In the genomic region with DNA sequence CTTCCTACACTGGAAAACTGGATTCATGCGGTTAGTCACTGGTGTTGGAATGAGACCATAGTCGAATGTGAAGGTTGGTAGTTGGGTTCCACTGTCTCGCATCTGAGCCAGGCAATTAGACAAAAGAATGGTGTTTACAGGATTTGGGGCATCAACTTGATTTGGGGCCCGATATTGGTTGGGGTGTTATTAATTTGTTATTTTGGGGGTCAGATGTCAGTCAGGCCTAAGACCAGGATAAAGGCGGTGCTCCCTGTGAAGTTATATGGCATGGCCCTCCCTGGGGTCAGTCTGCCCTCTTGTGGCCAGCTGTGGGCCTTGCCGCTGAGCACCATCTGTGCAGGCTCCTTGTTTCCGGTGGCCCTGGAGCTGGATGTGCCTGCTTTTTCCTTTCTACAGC, we compare ENCODE assay signal across 8 mouse cellular contexts.
DNase-seq lines count a peak whose midpoint lies in the region; ATAC-seq and TF ChIP-seq lines count a peak whose summit lies in the region.

No protein-coding gene starts in this region.

- no peak overlapping the region for H3ac ChIP-seq in C2C12 (ENCODE audit: control insufficient read depth, insufficient read length, low read depth)

- H3K4me1 ChIP-seq in heart, embryonic 13.5 days: peaks cover 15% of the 10 kb centered on the region
- H3K4me1 ChIP-seq in kidney, embryonic 16.5 days (ENCODE audit: insufficient read depth, low read length): no peaks in the 10 kb centered on the region
- H3K4me1 ChIP-seq in liver, embryonic 13.5 days (replicated peaks): peaks cover 61% of the 10 kb centered on the region
- peaks cover 9% of the 10 kb centered on the region; the same call in 1 of the 2 replicates for H3K4me1 ChIP-seq in neural tube, embryonic 12.5 days
- H3K4me1 ChIP-seq in stomach, embryonic 16.5 days (ENCODE audit: control insufficient read depth, insufficient read depth, low read length): peaks cover 4% of the 10 kb centered on the region; the same call in 1 of the 2 replicates

- H3K4me3 ChIP-seq in C2C12 (ENCODE audit: insufficient read depth, poor library complexity, severe bottlenecking): no peak overlapping the region
- H3K4me3 ChIP-seq in heart, embryonic 13.5 days: no peak overlapping the region
- no peak overlapping the region for H3K4me3 ChIP-seq in kidney, embryonic 16.5 days (ENCODE audit: low read length)
- H3K4me3 ChIP-seq in liver, embryonic 13.5 days (replicated peaks): peak overlapping the region; percentile 26
- no peak overlapping the region for H3K4me3 ChIP-seq in neural tube, embryonic 12.5 days
- H3K4me3 ChIP-seq in stomach, embryonic 16.5 days (replicated peaks; ENCODE audit: low read length): no peak overlapping the region

- no peaks in the 10 kb centered on the region for H3K36me3 ChIP-seq in C2C12 (ENCODE audit: control insufficient read depth, insufficient read depth)
- no peaks in the 10 kb centered on the region for H3K36me3 ChIP-seq in heart, embryonic 13.5 days
- H3K36me3 ChIP-seq in kidney, embryonic 16.5 days (ENCODE audit: insufficient read depth, low read length): no peaks in the 10 kb centered on the region
- no peaks in the 10 kb centered on the region for H3K36me3 ChIP-seq in liver, embryonic 13.5 days
- H3K36me3 ChIP-seq in neural tube, embryonic 12.5 days: no peaks in the 10 kb centered on the region
- H3K36me3 ChIP-seq in stomach, embryonic 16.5 days (ENCODE audit: control insufficient read depth, insufficient read depth, low read length): no peaks in the 10 kb centered on the region

- ATAC-seq in erythroid progenitor cell, adult 5-6 weeks (replicated peaks; ENCODE audit: low FRiP score, poor library complexity, severe bottlenecking): peak; percentile 97
- ATAC-seq in heart, embryonic 13.5 days (ENCODE audit: extremely low read depth, insufficient number of reproducible peaks, low FRiP score, low TSS enrichment): 0 out of 2 replicates have a peak, but pooled peaks have one; percentile 44
- ATAC-seq in kidney, embryonic 16.5 days (ENCODE audit: low FRiP score, low TSS enrichment): peak; percentile 80; the same call in 1 of the 2 replicates
- peak; percentile 87 for ATAC-seq in liver, embryonic 13.5 days (ENCODE audit: low read depth)
- 0 out of 2 replicates have a peak, but pooled peaks have one; percentile 52 for ATAC-seq in neural tube, embryonic 12.5 days (ENCODE audit: low FRiP score, low read depth)
- ATAC-seq in stomach, embryonic 16.5 days (ENCODE audit: insufficient read depth, low FRiP score): peak; percentile 61; the same call in 1 of the 2 replicates

- TF ChIP-seq CTCF in C2C12 (IDR thresholded peaks at IDR 0.05; ENCODE audit: control insufficient read depth, insufficient read depth, insufficient read length): peak; percentile 98

- no peaks in the 10 kb centered on the region for H3K27me3 ChIP-seq in C2C12 (ENCODE audit: control insufficient read depth, insufficient read depth, insufficient read length)
- peaks cover 26% of the 10 kb centered on the region for H3K27me3 ChIP-seq in heart, embryonic 13.5 days (replicated peaks)
- no peaks in the 10 kb centered on the region for H3K27me3 ChIP-seq in kidney, embryonic 16.5 days (ENCODE audit: insufficient read depth, low read length)
- peaks cover 11% of the 10 kb centered on the region; the same call in 1 of the 2 replicates for H3K27me3 ChIP-seq in liver, embryonic 13.5 days
- no peaks in the 10 kb centered on the region for H3K27me3 ChIP-seq in neural tube, embryonic 12.5 days (replicated peaks)
- no peaks in the 10 kb centered on the region for H3K27me3 ChIP-seq in stomach, embryonic 16.5 days (ENCODE audit: control insufficient read depth, insufficient read depth, low read length)

- H3K4me2 ChIP-seq in heart, embryonic 13.5 days: peak overlapping the region; percentile 27
- no peak overlapping the region for H3K4me2 ChIP-seq in kidney, embryonic 16.5 days (replicated peaks; ENCODE audit: low read depth, low read length)
- H3K4me2 ChIP-seq in liver, embryonic 13.5 days: peak overlapping the region; percentile 61
- H3K4me2 ChIP-seq in neural tube, embryonic 12.5 days (replicated peaks): no peak overlapping the region
- no peak overlapping the region for H3K4me2 ChIP-seq in stomach, embryonic 16.5 days (ENCODE audit: low read depth, low read length)

- H3K9me3 ChIP-seq in heart, embryonic 13.5 days: no peaks in the 10 kb centered on the region
- no peaks in the 10 kb centered on the region for H3K9me3 ChIP-seq in kidney, embryonic 16.5 days (ENCODE audit: low read length)
- H3K9me3 ChIP-seq in liver, embryonic 13.5 days (replicated peaks): no peaks in the 10 kb centered on the region
- no peaks in the 10 kb centered on the region for H3K9me3 ChIP-seq in neural tube, embryonic 12.5 days
- H3K9me3 ChIP-seq in stomach, embryonic 16.5 days (replicated peaks; ENCODE audit: control insufficient read depth, low read length): no peaks in the 10 kb centered on the region

- H3K79me3 ChIP-seq in C2C12 (ENCODE audit: low read depth): no peaks in the 10 kb centered on the region

- DNase-seq in brain, adult 2 months (ENCODE audit: low read depth, low spot score): peak; percentile 77
- DNase-seq in liver, embryonic 13.5 days: peak; percentile 80

- H3K9ac ChIP-seq in heart, embryonic 13.5 days: no peak overlapping the region
- H3K9ac ChIP-seq in kidney, embryonic 16.5 days (replicated peaks; ENCODE audit: low read length): no peak overlapping the region
- H3K9ac ChIP-seq in liver, embryonic 13.5 days: peak overlapping the region; percentile 60
- no peak overlapping the region for H3K9ac ChIP-seq in neural tube, embryonic 12.5 days
- H3K9ac ChIP-seq in stomach, embryonic 16.5 days (ENCODE audit: low read length): no peak overlapping the region

- 35% methylated on average over 7 of the region's 7 CpGs for WGBS in heart, embryonic 13.5 days
- WGBS in kidney, embryonic 16.5 days: 43% methylated on average over 7 of the region's 7 CpGs
- WGBS in liver, embryonic 13.5 days (ENCODE audit: insufficient replicate concordance): 16% methylated on average over 7 of the region's 7 CpGs
- 42% methylated on average over 7 of the region's 7 CpGs for WGBS in neural tube, embryonic 12.5 days
- WGBS in stomach, embryonic 16.5 days: 38% methylated on average over 7 of the region's 7 CpGs

- no peaks in the 10 kb centered on the region for H3K79me2 ChIP-seq in C2C12 (ENCODE audit: control insufficient read depth, insufficient read depth)

- H3K27ac ChIP-seq in heart, embryonic 13.5 days (replicated peaks): no peak overlapping the region
- H3K27ac ChIP-seq in kidney, embryonic 16.5 days (ENCODE audit: low read length): no peak overlapping the region
- H3K27ac ChIP-seq in liver, embryonic 13.5 days: peak overlapping the region; percentile 84
- H3K27ac ChIP-seq in neural tube, embryonic 12.5 days: no peak overlapping the region
- no peak overlapping the region for H3K27ac ChIP-seq in stomach, embryonic 16.5 days (ENCODE audit: low read length)

TF ChIP-seq in C2C12, 6 proteins besides CTCF, POLR2A, EP300 and RAD21:
- TF ChIP-seq MYOG (IDR thresholded peaks at IDR 0.05; ENCODE audit: control insufficient read depth, extremely low read depth, insufficient read length): no peak
- TF ChIP-seq MYOD1 (IDR thresholded peaks at IDR 0.05; ENCODE audit: control insufficient read depth, insufficient read length, low read depth): no peak
- TF ChIP-seq FOSL1 (IDR thresholded peaks at IDR 0.05; ENCODE audit: insufficient read depth, low read length, poor library complexity, severe bottlenecking): no peak
- TF ChIP-seq USF1 (IDR thresholded peaks at IDR 0.05; ENCODE audit: low read depth): no peak
- no peak for TF ChIP-seq MAX (IDR thresholded peaks at IDR 0.05)
- no peak for TF ChIP-seq CEBPB (IDR thresholded peaks at IDR 0.05; ENCODE audit: low read depth)

Comparison
In these comparisons a context has a peak if more than half of its experiments do, and no peak if none do; other contexts are left out.
1. ATAC-seq: peak in every context shown above with its lines; median percentile 97 in erythroid progenitor cell, adult 5-6 weeks; 87 in liver, embryonic 13.5 days; 80 in kidney, embryonic 16.5 days; 61 in stomach, embryonic 16.5 days; 52 in neural tube, embryonic 12.5 days; 44 in heart, embryonic 13.5 days.
2. H3K4me2 ChIP-seq: peak in heart, embryonic 13.5 days (single experiment) and liver, embryonic 13.5 days (single experiment); none in kidney, embryonic 16.5 days (single experiment), neural tube, embryonic 12.5 days (single experiment) and stomach, embryonic 16.5 days (single experiment).